Mouse (Mus musculus): ENCODE measurements around the gene Adap2. TPM values are rescaled to one million over a fixed set of nuclear protein-coding genes. Genes with fewer than 3 reads are reported as not detected.
"Not testable (repeated sequence)": the region's sequence is repeated elsewhere in the genome, so short reads cannot be mapped to it uniquely, and the experiment has no call there.

The Adap2 gene
- polyA plus RNA-seq, 1 experiment, result 0.05 TPM

- Histone ChIP-seq H3K4me3 (no peak overlapping the region), H3K79me2 (ENCODE audit: control insufficient read depth, insufficient read depth) (no peaks in the 10 kb centered on the region), H3K4me2 (ENCODE audit: low read depth) (peak overlapping the region; percentile 49), H3ac (ENCODE audit: control insufficient read depth, insufficient read length) (no peak overlapping the region), H3K27me3 (ENCODE audit: control insufficient read depth, insufficient read depth, insufficient read length) (no peaks in the 10 kb centered on the region), H3K36me3 (ENCODE audit: control insufficient read depth, insufficient read depth) (no peaks in the 10 kb centered on the region)
- TF ChIP-seq MYOG (IDR thresholded peaks at IDR 0.05; ENCODE audit: control insufficient read depth in 1 of 3, insufficient read depth in 1 of 3, insufficient read length in 2 of 3, low read depth in 2 of 3) (no peak), E2F4 (IDR thresholded peaks at IDR 0.05; ENCODE audit: insufficient read depth) (no peak), MYOD1 (IDR thresholded peaks at IDR 0.05; ENCODE audit: control insufficient read depth in 1 of 3, insufficient read length in 2 of 3, low read depth in 2 of 3) (no peak), REST (IDR thresholded peaks at IDR 0.05; ENCODE audit: insufficient read depth, insufficient read length) (no peak), POLR2AphosphoS2 (IDR thresholded peaks at IDR 0.05; ENCODE audit: insufficient read length, low read depth) (no peak), TCF12 (IDR thresholded peaks at IDR 0.05; ENCODE audit: insufficient read depth, poor library complexity, severe bottlenecking) (no peak), POLR2A (IDR thresholded peaks at IDR 0.05; ENCODE audit: insufficient read length, low read depth) (no peak), SRF (IDR thresholded peaks at IDR 0.05; ENCODE audit: control insufficient read depth, insufficient read length, low read depth) (no peak), USF1 (IDR thresholded peaks at IDR 0.05; ENCODE audit: low read depth) (no peak), CEBPB (IDR thresholded peaks at IDR 0.05; ENCODE audit: insufficient read depth, poor library complexity, severe bottlenecking) (no peak)
Observed at GRCm38 (mm10) chr11:80176911-80177895, 23.3 kb downstream of the Adap2 start.

- H3K4me3 ChIP-seq, result no peak overlapping the region
- no peaks in the 10 kb centered on the region for H3K79me2 ChIP-seq (ENCODE audit: control insufficient read depth, insufficient read depth)
- no peak for TF ChIP-seq TCF12 (IDR thresholded peaks at IDR 0.05; ENCODE audit: insufficient read depth, poor library complexity, severe bottlenecking)
- no peak for TF ChIP-seq MYOG (IDR thresholded peaks at IDR 0.05; ENCODE audit: control insufficient read depth in 1 of 3, insufficient read depth in 1 of 3, insufficient read length in 2 of 3, low read depth in 2 of 3)
- no peak for TF ChIP-seq MAX (IDR thresholded peaks at IDR 0.05; ENCODE audit: low read depth)
- TF ChIP-seq SRF (IDR thresholded peaks at IDR 0.05; ENCODE audit: control insufficient read depth, insufficient read length, low read depth), result no peak
- TF ChIP-seq MYOD1 (IDR thresholded peaks at IDR 0.05; ENCODE audit: control insufficient read depth in 1 of 3, insufficient read length in 2 of 3, low read depth in 2 of 3), result no peak
- no peak for TF ChIP-seq POLR2AphosphoS2 (IDR thresholded peaks at IDR 0.05; ENCODE audit: insufficient read length, low read depth)
- TF ChIP-seq CEBPB (IDR thresholded peaks at IDR 0.05; ENCODE audit: insufficient read depth, poor library complexity, severe bottlenecking), result no peak
- TF ChIP-seq TCF3 (IDR thresholded peaks at IDR 0.05; ENCODE audit: insufficient read length, low read depth), result no peak
- TF ChIP-seq E2F4 (IDR thresholded peaks at IDR 0.05; ENCODE audit: insufficient read depth), result no peak
- TF ChIP-seq REST (IDR thresholded peaks at IDR 0.05; ENCODE audit: insufficient read depth, insufficient read length), result no peak
- TF ChIP-seq USF1 (IDR thresholded peaks at IDR 0.05; ENCODE audit: low read depth), result no peak
- TF ChIP-seq POLR2A (IDR thresholded peaks at IDR 0.05; ENCODE audit: insufficient read length, low read depth), result no peak
- H3K36me3 ChIP-seq (ENCODE audit: control insufficient read depth, insufficient read depth), result no peaks in the 10 kb centered on the region
- H3ac ChIP-seq (ENCODE audit: control insufficient read depth, insufficient read length), result no peak overlapping the region
- no peak overlapping the region for H3K4me2 ChIP-seq (ENCODE audit: low read depth)
- H3K27me3 ChIP-seq (ENCODE audit: control insufficient read depth, insufficient read depth, insufficient read length), result no peaks in the 10 kb centered on the region
Observed at GRCm38 (mm10) chr11:80178316-80178715, 24.4 kb downstream of the Adap2 start.

- Histone ChIP-seq H3K4me2 (ENCODE audit: low read depth) (no peak overlapping the region), H3ac (ENCODE audit: control insufficient read depth, insufficient read length) (no peak overlapping the region), H3K27me3 (ENCODE audit: control insufficient read depth, insufficient read depth, insufficient read length) (no peaks in the 10 kb centered on the region), H3K4me3 (no peak overlapping the region), H3K79me2 (ENCODE audit: control insufficient read depth, insufficient read depth) (no peaks in the 10 kb centered on the region), H3K36me3 (ENCODE audit: control insufficient read depth, insufficient read depth) (no peaks in the 10 kb centered on the region)
- TF ChIP-seq E2F4 (IDR thresholded peaks at IDR 0.05; ENCODE audit: insufficient read depth) (no peak), POLR2A (IDR thresholded peaks at IDR 0.05; ENCODE audit: insufficient read length, low read depth) (no peak), MAX (IDR thresholded peaks at IDR 0.05; ENCODE audit: low read depth) (no peak), CEBPB (IDR thresholded peaks at IDR 0.05; ENCODE audit: insufficient read depth, poor library complexity, severe bottlenecking) (no peak), TCF3 (IDR thresholded peaks at IDR 0.05; ENCODE audit: insufficient read length, low read depth) (no peak), MYOG (IDR thresholded peaks at IDR 0.05; ENCODE audit: control insufficient read depth in 1 of 3, insufficient read depth in 1 of 3, insufficient read length in 2 of 3, low read depth in 2 of 3) (no peak), SRF (IDR thresholded peaks at IDR 0.05; ENCODE audit: control insufficient read depth, insufficient read length, low read depth) (no peak)
Observed at GRCm38 (mm10) chr11:80181021-80181749, 27.3 kb downstream of the Adap2 start.

- peak overlapping the region; percentile 37 for H3K4me2 ChIP-seq (ENCODE audit: low read depth)
- not testable (repeated sequence) for H3K79me2 ChIP-seq (ENCODE audit: control insufficient read depth, insufficient read depth); H3K36me3 ChIP-seq (ENCODE audit: control insufficient read depth, insufficient read depth); H3K27me3 ChIP-seq (ENCODE audit: control insufficient read depth, insufficient read depth, insufficient read length)
- peak overlapping the region; percentile 43 for H3ac ChIP-seq (ENCODE audit: control insufficient read depth, insufficient read length)
- H3K4me3 ChIP-seq, result peak overlapping the region; percentile 66
Observed at GRCm38 (mm10) chr11:80183054-80183704, 29.3 kb downstream of the Adap2 start.
